Mouse (Mus musculus) CD4-positive naive resting alpha-beta T cell, adult 57 days (primary cell): ENCODE data around the gene Trap1a. TPM values are rescaled to one million over a fixed set of nuclear protein-coding genes. Genes with fewer than 3 reads are reported as not detected.

Source experiments
- total RNA-seq: library from RNA; stranded (reverse); gene quantifications from one replicate; pipeline ENCODE4 v1.2.4, GENCODE M21; 2023

The Trap1a gene
- total RNA-seq = not detected

GRCm38 (mm10) chrX:139333263-139333994 is at the start of gene Trap1a:
Gene Trap1a (plus strand): TSS chrX:139333683.

Other genes starting within 250 kb of the Trap1a start
- gene Serpina7, start 248.4 kb upstream of the Trap1a start, total RNA-seq = not detected
- gene 4930513O06Rik, start 247.4 kb upstream of the Trap1a start, total RNA-seq = not detected
- gene 4933428M09Rik, start 154.5 kb upstream of the Trap1a start, total RNA-seq = not detected
- not detected for gene Mum1l1, start 123.6 kb upstream of the Trap1a start, total RNA-seq
- not detected for gene D330045A20Rik, start 146.7 kb downstream of the Trap1a start, total RNA-seq
- 0.27 TPM for gene Rnf128, start 229.6 kb downstream of the Trap1a start, total RNA-seq